ENCODE assay signal across 8 mouse cellular contexts in genomic region chr13:78179312-78180097, GRCm38 (mm10). TPM values are rescaled to one million over a fixed set of nuclear protein-coding genes. Genes with fewer than 3 reads are reported as not detected.
DNase-seq lines count a peak whose midpoint lies in the region; ATAC-seq and TF ChIP-seq lines count a peak whose summit lies in the region.

No protein-coding gene starts in this region.

- peaks cover 15% of the 10 kb centered on the region for H3K4me1 ChIP-seq in heart, embryonic 10.5 days
- peaks cover 13% of the 10 kb centered on the region for H3K4me1 ChIP-seq in E14TG2a.4 (replicated peaks; ENCODE audit: low read depth, low read length)
- 0 out of 2 replicates have a peak, but pooled peaks cover 14% of the 10 kb centered on the region for H3K4me1 ChIP-seq in embryonic facial prominence, embryonic 14.5 days (ENCODE audit: control insufficient read depth, insufficient read depth, low read length)
- peaks cover 18% of the 10 kb centered on the region for H3K4me1 ChIP-seq in limb, embryonic 13.5 days

- H3K4me3 ChIP-seq in heart, embryonic 10.5 days: peak overlapping the region; percentile 49
- H3K4me3 ChIP-seq in E14TG2a.4 (replicated peaks; ENCODE audit: low read length): peak overlapping the region; percentile 67
- H3K4me3 ChIP-seq in embryonic facial prominence, embryonic 14.5 days (ENCODE audit: low read depth, low read length): peak overlapping the region; percentile 35
- H3K4me3 ChIP-seq in limb, embryonic 13.5 days: peak overlapping the region; percentile 28

- DNase-seq in heart, embryonic 10.5 days (ENCODE audit: low spot score): no peak
- DNase-seq in heart, postnatal 25 days (ENCODE audit: low spot score): no peak
- DNase-seq in embryonic facial prominence, embryonic 14.5 days (ENCODE audit: low spot score): no peak
- DNase-seq in B cell, adult 2 months: no peak
- no peak for DNase-seq in lung, postnatal 25 days (ENCODE audit: low spot score)
- DNase-seq in right cerebral cortex, postnatal 4 days: no peak

- H3K36me3 ChIP-seq in heart, embryonic 10.5 days: no peaks in the 10 kb centered on the region
- H3K36me3 ChIP-seq in E14TG2a.4 (ENCODE audit: insufficient read depth, low read length): no peaks in the 10 kb centered on the region
- no peaks in the 10 kb centered on the region for H3K36me3 ChIP-seq in embryonic facial prominence, embryonic 14.5 days (ENCODE audit: control insufficient read depth, insufficient read depth, low read length)
- no peaks in the 10 kb centered on the region for H3K36me3 ChIP-seq in limb, embryonic 13.5 days

- H3K27ac ChIP-seq in heart, embryonic 10.5 days: peak overlapping the region; percentile 67
- peak overlapping the region; percentile 24; the same call in 1 of the 2 replicates for H3K27ac ChIP-seq in embryonic facial prominence, embryonic 14.5 days (replicated peaks; ENCODE audit: low read depth, low read length)
- H3K27ac ChIP-seq in limb, embryonic 13.5 days: no peak overlapping the region

- no peaks in the 10 kb centered on the region for H3K9me3 ChIP-seq in heart, embryonic 10.5 days
- H3K9me3 ChIP-seq in E14TG2a.4 (ENCODE audit: low read length): no peaks in the 10 kb centered on the region
- H3K9me3 ChIP-seq in embryonic facial prominence, embryonic 14.5 days (ENCODE audit: control insufficient read depth, low read length): no peaks in the 10 kb centered on the region
- H3K9me3 ChIP-seq in limb, embryonic 13.5 days: no peaks in the 10 kb centered on the region

- intact Hi-C loops in heart, postnatal 25 days (cut with DNase I): loop anchor here (5.0 kb wide), 1 partner anchor 312 kb away; no protein-coding TSS in a partner anchor

- H3K4me2 ChIP-seq in embryonic facial prominence, embryonic 14.5 days (ENCODE audit: low read depth, low read length): peak overlapping the region; percentile 61
- peak overlapping the region; percentile 54 for H3K4me2 ChIP-seq in limb, embryonic 13.5 days (replicated peaks)

- H3K27me3 ChIP-seq in heart, embryonic 10.5 days (ENCODE audit: insufficient read depth, poor library complexity, severe bottlenecking): peaks cover 99% of the 10 kb centered on the region
- H3K27me3 ChIP-seq in E14TG2a.4 (ENCODE audit: insufficient read depth, low read length): peaks cover 88% of the 10 kb centered on the region
- H3K27me3 ChIP-seq in embryonic facial prominence, embryonic 14.5 days (replicated peaks; ENCODE audit: control insufficient read depth, insufficient read depth, low read length): peaks cover 96% of the 10 kb centered on the region
- H3K27me3 ChIP-seq in limb, embryonic 13.5 days: peaks cover 95% of the 10 kb centered on the region

- peak; percentile 50; the same call in 1 of the 2 replicates for ATAC-seq in embryonic facial prominence, embryonic 14.5 days (ENCODE audit: low read depth)
- ATAC-seq in limb, embryonic 13.5 days (ENCODE audit: low FRiP score, low read depth): peak; percentile 22; the same call in 1 of the 2 replicates

- peak overlapping the region; percentile 57 for H3K9ac ChIP-seq in embryonic facial prominence, embryonic 14.5 days (ENCODE audit: low read depth, low read length)
- H3K9ac ChIP-seq in limb, embryonic 13.5 days: no peak overlapping the region

- 1% methylated on average over 38 of the region's 38 CpGs for WGBS in heart, embryonic 10.5 days
- 6% methylated on average over 38 of the region's 38 CpGs for WGBS in embryonic facial prominence, embryonic 14.5 days
- WGBS in limb, embryonic 13.5 days: under 1% methylated on average over 38 of the region's 38 CpGs

- TF ChIP-seq CTCF in E14TG2a.4 (conservative IDR thresholded peaks at IDR 0.05; ENCODE audit: low read length): no peak

RNA-seq across cellular contexts. Expression of gene Nr2f1, which starts 20.1 kb away (rescaled TPM):
- 6.0 and 13.8 TPM in 2 replicates for polyA plus RNA-seq in heart, embryonic 10.5 days (2016; fragmentation: Nextera tagmentation; extraction: Ambion mirVana)
- total RNA-seq in heart, postnatal 25 days (2021): 1 to 10 TPM; 2.3 to 2.9 TPM
- polyA plus RNA-seq in embryonic facial prominence, embryonic 14.5 days (2014; fragmentation: Nextera tagmentation; extraction: Ambion mirVana): 17.9 and 19.4 TPM in 2 replicates
- polyA plus RNA-seq in limb, embryonic 13.5 days (2015; fragmentation: Nextera tagmentation; extraction: Ambion mirVana): 3.0 and 3.1 TPM in 2 replicates
